In genomic region chr3:115712808-115713200, GRCm38 (mm10) we compare ENCODE assay signal across 8 mouse cellular contexts. TPM values are rescaled to one million over a fixed set of nuclear protein-coding genes. Genes with fewer than 3 reads are reported as not detected.
DNase-seq lines count a peak whose midpoint lies in the region; ATAC-seq and TF ChIP-seq lines count a peak whose summit lies in the region.

No protein-coding gene starts in this region.

- peak overlapping the region; percentile 80; the same call in 1 of the 2 replicates for H3K27ac ChIP-seq in cortical plate, adult 2 months (ENCODE audit: insufficient read depth, low read length)

- peak overlapping the region; percentile 51 for H3K4me3 ChIP-seq in cortical plate, adult 2 months (ENCODE audit: insufficient read depth, low read length)
- peak overlapping the region; percentile 98 for H3K4me3 ChIP-seq in megakaryocyte, embryonic 14.5 days (replicated peaks)

- peak; percentile 38 for ATAC-seq in inflammation-experienced regulatory T-cells, adult 6 months

- TF ChIP-seq POLR2A in cortical plate, adult 2 months (IDR thresholded peaks at IDR 0.05; ENCODE audit: extremely low read depth, insufficient read depth, low read length) = no peak

- peak; percentile 84 for DNase-seq in ZHBTc4 (ENCODE audit: low read depth, low spot score)
- peak; percentile 74 for DNase-seq in gastrocnemius, postnatal 10 days
- peak; percentile 32 to 79 for DNase-seq in left cerebral cortex, adult 9 months (ENCODE audit: low spot score in 2 of 2)
- DNase-seq in right cerebral cortex, postnatal 25 days = peak; percentile 68
- peak; percentile 70 for DNase-seq in yolk sac, embryonic 10.5 days (ENCODE audit: low spot score)

- peak; percentile 87 for TF ChIP-seq CTCF in cortical plate, adult 2 months (IDR thresholded peaks at IDR 0.05; ENCODE audit: extremely low read depth, insufficient read depth, low read length)

- H3K27me3 ChIP-seq in megakaryocyte, embryonic 14.5 days (replicated peaks) = no peaks in the 10 kb centered on the region

- H3K4me1 ChIP-seq in cortical plate, adult 2 months (ENCODE audit: control insufficient read depth, insufficient read depth, low read length) = no peaks in the 10 kb centered on the region
- peaks cover 65% of the 10 kb centered on the region for H3K4me1 ChIP-seq in megakaryocyte, embryonic 14.5 days

- H3K36me3 ChIP-seq in megakaryocyte, embryonic 14.5 days (replicated peaks; ENCODE audit: low read length) = peaks cover 40% of the 10 kb centered on the region

- no peaks in the 10 kb centered on the region for H3K9me3 ChIP-seq in megakaryocyte, embryonic 14.5 days

RNA-seq across cellular contexts. Expression of gene S1pr1, which starts 2.1 kb away (rescaled TPM):
- 194 and 210 TPM in 2 replicates for polyA plus RNA-seq in cortical plate, adult 2 months (2012; rRNA removed)
- total RNA-seq in gastrocnemius, postnatal 10 days (2021) = 10 to 100 TPM; 23.5 to 29.2 TPM
- polyA plus RNA-seq in inflammation-experienced regulatory T-cells, adult 6 months (2017; shearing (Covaris generic)) = 100 to 1,000 TPM; 148 to 162 (median 162) TPM
- 2.3 TPM in 1 of 2 replicates, not detected in the other for polyA plus RNA-seq in megakaryocyte, embryonic 14.5 days (2012; ENCODE audit: insufficient read depth, low replicate concordance)

Comparison
In these comparisons a context has a peak if more than half of its experiments do, and no peak if none do; other contexts are left out.
1. Peak in every context shown above with its lines: DNase-seq, ATAC-seq, H3K4me3 ChIP-seq and H3K27ac ChIP-seq.
2. RNA of gene S1pr1, which starts 2.1 kb away (polyA plus RNA-seq): 194 to 210 TPM in cortical plate, adult 2 months and 148 to 162 TPM in inflammation-experienced regulatory T-cells, adult 6 months; 2.3 TPM in megakaryocyte, embryonic 14.5 days; every median in the first group is over 10 times any median in the second.